Mouse (Mus musculus) myocyte (in vitro differentiated cells): ENCODE results near the gene Mga.

Source experiments
- E2F4 ChIP-seq: IDR thresholded peaks from one replicate; pipeline ENCODE4 v1.6.1; 2011; ENCODE audit warnings: mild to moderate bottlenecking, control low read depth, moderate library complexity; ENCODE audit not compliant: insufficient read depth
- MYOD1 ChIP-seq, 3 experiments: IDR thresholded peaks; one replicate each; pipeline ENCODE4 v1.6.1; 2011; ENCODE audit warnings: control low read depth in 2 of 3, low read depth in 2 of 3, mild to moderate bottlenecking in 2 of 3, moderate library complexity in 1 of 3; ENCODE audit not compliant: insufficient read length in 2 of 3, control insufficient read depth in 1 of 3
- MYOG ChIP-seq, 3 experiments: IDR thresholded peaks; one replicate each; pipeline ENCODE4 v1.6.1; 2011; ENCODE audit warnings: control low read depth in 2 of 3, low read depth in 2 of 3, mild to moderate bottlenecking in 2 of 3; ENCODE audit not compliant: insufficient read length in 2 of 3, control insufficient read depth in 1 of 3, insufficient read depth in 1 of 3
- POLR2A ChIP-seq: IDR thresholded peaks from one replicate; pipeline ENCODE4 v1.6.1; 2011; ENCODE audit warnings: low read depth, mild to moderate bottlenecking, control low read depth, moderate library complexity; ENCODE audit not compliant: insufficient read length
- POLR2AphosphoS2 ChIP-seq: IDR thresholded peaks from one replicate; pipeline ENCODE4 v1.6.1; 2011; ENCODE audit warnings: low read depth, control low read depth; ENCODE audit not compliant: insufficient read length
- REST ChIP-seq: IDR thresholded peaks from one replicate; pipeline ENCODE4 v1.6.1; 2011; ENCODE audit warnings: mild to moderate bottlenecking, control low read depth, moderate library complexity; ENCODE audit not compliant: insufficient read depth, insufficient read length
- SRF ChIP-seq: IDR thresholded peaks from one replicate; pipeline ENCODE4 v1.6.1; 2011; ENCODE audit warnings: low read depth; ENCODE audit not compliant: control insufficient read depth, insufficient read length
- TCF12 ChIP-seq: IDR thresholded peaks from one replicate; pipeline ENCODE4 v1.6.1; 2011; ENCODE audit warnings: mild to moderate bottlenecking, control low read depth; ENCODE audit not compliant: poor library complexity, insufficient read depth, severe bottlenecking
- TCF3 ChIP-seq: IDR thresholded peaks from one replicate; pipeline ENCODE4 v1.6.1; 2011; ENCODE audit warnings: low read depth, control low read depth; ENCODE audit not compliant: insufficient read length
- USF1 ChIP-seq: IDR thresholded peaks from one replicate; pipeline ENCODE4 v1.6.1; 2011; ENCODE audit warnings: low read depth, mild to moderate bottlenecking, control low read depth, moderate library complexity

- TF ChIP-seq POLR2A (no peak), REST (no peak), POLR2AphosphoS2 (no peak), TCF12 (no peak), E2F4 (no peak), USF1 (no peak), MYOD1 (IDR thresholded peaks at IDR 0.05; ENCODE audit: control insufficient read depth in 1 of 3, insufficient read length in 2 of 3, low read depth in 2 of 3) (no peak), SRF (no peak), TCF3 (no peak), MYOG (IDR thresholded peaks at IDR 0.05; ENCODE audit: control insufficient read depth in 1 of 3, insufficient read depth in 1 of 3, insufficient read length in 2 of 3, low read depth in 2 of 3) (no peak)
These were observed 39.7 kb upstream of the Mga start for GRCm38 (mm10) chr2:119857341-119857740.
